Mouse (Mus musculus) CD8-positive naive resting alpha-beta T cell, adult 2 months (primary cell): ENCODE data around the gene Kat7.

ENCODE experiments used
- DNase-seq, 2 experiments: peaks; one replicate each; pipeline ENCODE4 v3.0.0; 2022; ENCODE audit warnings: low read depth in 2 of 2, low spot score in 2 of 2

Gene Kat7

DNA sequence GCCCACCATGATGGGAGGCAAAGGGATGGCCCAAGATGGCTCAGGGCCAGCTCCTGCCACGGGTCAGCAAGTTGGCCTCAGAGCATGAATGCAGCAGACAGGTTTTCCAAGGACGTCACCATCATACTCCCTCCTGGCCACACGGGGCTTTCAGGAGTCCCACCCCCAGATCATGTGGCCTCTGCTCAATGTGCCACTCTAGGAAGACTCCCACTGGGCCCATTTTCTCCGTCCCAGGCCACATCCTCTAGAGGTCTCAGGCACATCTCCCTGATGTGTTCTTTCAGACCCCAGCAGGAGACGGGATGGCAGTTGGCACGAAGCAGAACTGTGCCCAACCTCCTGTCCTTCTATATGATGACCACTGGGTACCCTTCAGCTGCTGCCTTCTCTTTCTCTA lies 67.4 kb downstream of the Kat7 start:
- no peak for DNase-seq

DNA sequence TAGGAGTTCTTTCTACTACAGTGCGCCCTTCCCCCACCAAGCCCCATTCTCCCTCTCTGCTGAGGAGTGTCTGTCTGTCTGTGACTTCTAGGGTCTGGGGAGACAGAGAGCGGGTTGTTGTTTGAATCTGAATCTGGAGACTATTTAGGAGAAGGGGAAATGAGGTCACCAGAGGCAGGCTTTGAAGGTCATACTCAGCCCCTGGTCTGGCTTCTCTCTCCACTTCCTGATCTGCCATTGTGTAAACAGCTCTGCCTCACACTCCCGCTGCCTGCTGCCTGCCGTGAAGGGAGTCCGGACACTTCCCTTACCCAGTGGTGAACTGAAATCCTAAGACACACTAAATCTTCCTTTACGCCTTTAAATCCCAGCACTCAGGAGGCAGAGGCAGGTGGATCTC lies 71.6 kb downstream of the Kat7 start:
- DNase-seq, result no peak

DNA sequence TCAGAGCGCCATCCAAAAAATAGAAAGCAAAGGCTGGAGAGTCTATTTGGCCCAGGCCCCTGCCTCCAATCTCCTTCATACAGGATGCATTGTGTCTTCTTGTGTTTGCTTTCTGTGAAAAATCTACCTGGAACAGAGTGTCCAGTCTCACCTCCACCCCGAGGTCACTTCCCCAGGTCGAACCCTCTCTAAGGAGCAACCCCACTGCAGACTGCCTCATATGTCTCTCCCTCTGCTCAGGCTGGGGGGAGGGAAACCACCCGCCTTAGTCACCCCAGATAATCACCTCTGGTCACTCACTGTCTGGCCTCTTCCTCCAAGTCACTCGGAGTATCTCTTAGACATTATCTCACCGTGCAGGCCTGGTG lies 77.7 kb downstream of the Kat7 start:
- DNase-seq, result no peak

DNA sequence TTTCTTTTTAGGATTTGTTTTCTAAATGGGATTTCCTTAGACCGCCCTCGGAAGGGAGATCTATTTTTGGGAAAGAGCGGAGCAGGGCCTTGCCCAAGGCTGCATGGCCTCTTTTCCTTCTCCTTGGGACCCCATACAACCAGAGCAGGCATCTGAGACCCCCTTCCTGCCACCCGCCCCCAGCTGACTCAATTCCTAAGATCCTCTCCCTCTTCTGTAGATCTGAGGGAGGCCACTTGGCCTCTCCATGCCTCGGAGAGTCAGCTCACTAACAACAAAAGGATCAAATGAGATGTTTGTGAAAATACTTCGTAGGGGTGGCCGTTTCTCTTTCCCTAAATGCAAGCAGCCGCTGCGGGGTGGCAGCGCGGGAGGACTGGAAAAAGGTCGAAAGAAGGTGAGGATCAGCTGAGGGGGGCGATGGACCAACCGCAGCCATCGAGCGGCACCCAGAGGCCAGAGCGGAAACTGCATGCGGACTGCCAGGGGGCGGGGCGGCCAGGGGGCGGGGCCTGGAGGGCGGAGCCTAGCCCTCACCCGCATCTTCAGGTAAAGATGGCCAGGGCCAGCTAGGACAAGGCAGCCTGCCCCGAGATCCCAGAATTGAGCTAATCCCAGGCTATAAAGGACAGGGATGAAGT lies 78.2 kb downstream of the Kat7 start:
- peak; percentile 49 to 58 for DNase-seq

DNA sequence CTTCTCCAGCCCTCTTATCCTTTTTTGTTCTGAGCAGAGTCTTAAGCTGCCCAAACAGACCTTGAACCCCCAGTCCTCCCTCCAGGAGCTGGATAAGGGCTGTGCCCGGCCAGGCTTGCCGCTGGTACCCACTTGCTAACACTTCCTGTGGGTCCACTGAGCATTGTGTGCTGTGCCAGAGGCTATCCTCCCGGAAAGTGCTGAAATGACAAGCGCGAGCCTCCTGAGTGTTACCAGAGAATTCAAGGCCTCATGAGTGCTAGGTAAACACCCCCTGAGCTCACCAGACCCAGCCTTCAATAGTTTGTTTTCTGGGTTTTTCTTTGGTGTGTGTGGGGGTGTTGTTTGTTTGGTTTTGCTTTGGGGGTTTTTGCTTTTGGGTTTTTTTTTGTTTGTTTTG lies 82.6 kb downstream of the Kat7 start:
- no peak for DNase-seq

DNA sequence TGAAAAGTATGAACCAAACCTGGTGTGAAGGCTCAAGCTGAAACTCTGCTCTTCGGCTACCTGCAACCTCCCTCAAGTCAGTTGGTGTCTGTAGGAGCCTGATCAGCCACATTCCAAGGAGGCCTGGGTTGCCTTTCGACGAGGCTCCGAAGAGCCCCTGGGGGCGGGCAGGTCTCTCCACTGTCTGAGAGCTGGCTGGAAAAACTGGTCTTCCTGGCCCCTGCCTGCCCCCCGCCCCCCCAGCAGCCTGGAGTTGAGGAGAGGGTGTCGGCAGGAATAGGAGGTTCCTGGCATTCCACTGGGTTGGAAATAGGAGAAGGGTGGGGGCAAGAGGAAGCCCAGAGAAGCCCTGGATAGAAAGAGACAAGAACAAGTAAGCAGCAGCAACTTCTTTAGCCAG lies 84.6 kb downstream of the Kat7 start:
- DNase-seq, result no peak
